Mouse (Mus musculus): ENCODE data around the gene Adipor1.

DNA sequence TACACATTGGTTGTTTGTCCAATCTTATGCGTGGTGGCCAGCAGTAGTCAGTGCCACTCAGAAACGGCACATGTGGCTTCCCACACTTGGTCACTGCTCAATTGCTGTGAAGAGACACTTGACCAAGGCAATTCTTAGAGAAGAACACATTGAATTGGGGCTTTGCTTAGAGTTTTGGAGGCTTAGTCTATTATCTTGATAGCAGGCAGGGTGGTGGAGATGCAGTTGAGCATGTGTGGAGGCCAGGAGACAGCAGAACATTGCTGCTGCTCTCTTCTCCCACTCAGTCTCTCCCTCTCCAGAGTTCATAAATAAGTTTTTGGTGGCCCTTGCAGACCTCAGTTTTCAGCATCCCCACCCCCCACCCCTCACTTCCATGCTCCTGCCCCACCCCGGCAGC lies 27.2 kb downstream of the Adipor1 start:
- TF ChIP-seq EP300 (optimal IDR thresholded peaks at IDR 0.05) (no peak), CTCF (IDR thresholded peaks at IDR 0.05; ENCODE audit: low read depth) (no peak)
